Mouse (Mus musculus) cerebellum, adult 11-12 months (tissue): ENCODE data around the gene Dnajb14.
A peak's percentile ranks its signal among the peaks of the same experiment; 100 is the strongest.
"Not testable (repeated sequence)": the region's sequence is repeated elsewhere in the genome, so short reads cannot be mapped to it uniquely, and the experiment has no call there.

Experiments
- DNase-seq: peaks from one replicate; pipeline ENCODE4 v3.0.0; 2022

The Dnajb14 gene

GRCm38 (mm10) chr3:137918932-137919311, 51.4 kb downstream of the Dnajb14 start:
- DNase-seq = peak; percentile 8

- DNase-seq = no peak
Observed at GRCm38 (mm10) chr3:137919398-137919797, 51.9 kb downstream of the Dnajb14 start.

- DNase-seq = no peak
Observed at GRCm38 (mm10) chr3:137920594-137920993, 53.1 kb downstream of the Dnajb14 start.

GRCm38 (mm10) chr3:137927010-137927409, 59.5 kb downstream of the Dnajb14 start:
- no peak for DNase-seq

GRCm38 (mm10) chr3:137929940-137930339, 62.5 kb downstream of the Dnajb14 start:
- DNase-seq = no peak

GRCm38 (mm10) chr3:137932748-137933147, 65.3 kb downstream of the Dnajb14 start:
- no peak for DNase-seq

- no peak for DNase-seq
Observed at GRCm38 (mm10) chr3:137933986-137934385, 66.5 kb downstream of the Dnajb14 start.

- no peak for DNase-seq
Observed at GRCm38 (mm10) chr3:137935570-137936525, 68.4 kb downstream of the Dnajb14 start.

GRCm38 (mm10) chr3:137936541-137936940, 69.1 kb downstream of the Dnajb14 start:
- no peak for DNase-seq

- no peak for DNase-seq
Observed at GRCm38 (mm10) chr3:137938608-137939007, 71.1 kb downstream of the Dnajb14 start.

- no peak for DNase-seq
Observed at GRCm38 (mm10) chr3:137940757-137941156, 73.3 kb downstream of the Dnajb14 start.

GRCm38 (mm10) chr3:137941555-137941954, 74.1 kb downstream of the Dnajb14 start:
- no peak for DNase-seq

GRCm38 (mm10) chr3:137942098-137942622, 74.7 kb downstream of the Dnajb14 start:
- DNase-seq = no peak

- no peak for DNase-seq
Observed at GRCm38 (mm10) chr3:137943737-137944154, 76.3 kb downstream of the Dnajb14 start.

GRCm38 (mm10) chr3:137946827-137947226, 79.4 kb downstream of the Dnajb14 start:
- DNase-seq = no peak

GRCm38 (mm10) chr3:137947525-137947924, 80.0 kb downstream of the Dnajb14 start:
- no peak for DNase-seq

- no peak for DNase-seq
Observed at GRCm38 (mm10) chr3:137950191-137950885, 82.9 kb downstream of the Dnajb14 start.

- DNase-seq = not testable (repeated sequence)
Observed at GRCm38 (mm10) chr3:137951302-137951701, 83.8 kb downstream of the Dnajb14 start.

- DNase-seq = no peak
Observed at GRCm38 (mm10) chr3:137951819-137952218, 84.3 kb downstream of the Dnajb14 start.

- no peak for DNase-seq
Observed at GRCm38 (mm10) chr3:137952225-137952913, 84.9 kb downstream of the Dnajb14 start.

- DNase-seq = no peak
Observed at GRCm38 (mm10) chr3:137952914-137953880, 85.7 kb downstream of the Dnajb14 start.
